Mouse (Mus musculus) adrenal gland, postnatal 10 days (tissue): ENCODE results near the gene Tmsb15a. TPM values are rescaled to one million over a fixed set of nuclear protein-coding genes. Genes with fewer than 3 reads are reported as not detected.
"Not testable (repeated sequence)": the region's sequence is repeated elsewhere in the genome, so short reads cannot be mapped to it uniquely, and the experiment has no call there.

Experiments
- DNase-seq: peaks from one replicate; pipeline ENCODE4 v3.0.0; 2021; ENCODE audit warnings: mixed read lengths
- long read RNA-seq, 2 experiments: library from polyadenylated mRNA; stranded (forward); transcript quantifications; one replicate each; pipeline ENCODE4 v2.0.0; 2021
- microRNA-seq: library from miRNA; unstranded; fragments of <30 nt; microRNA quantifications from one replicate; pipeline ENCODE4 v1.2.0, GENCODE M21; 2021
- total RNA-seq, 2 experiments: library from RNA; stranded (reverse); gene quantifications; 2 replicates each; pipeline ENCODE4 v1.2.3; 2021

The Tmsb15a gene
- total RNA-seq: not detected
- long read RNA-seq, experiment 1: 0 reads
- long read RNA-seq, experiment 2: 0 reads

DNA sequence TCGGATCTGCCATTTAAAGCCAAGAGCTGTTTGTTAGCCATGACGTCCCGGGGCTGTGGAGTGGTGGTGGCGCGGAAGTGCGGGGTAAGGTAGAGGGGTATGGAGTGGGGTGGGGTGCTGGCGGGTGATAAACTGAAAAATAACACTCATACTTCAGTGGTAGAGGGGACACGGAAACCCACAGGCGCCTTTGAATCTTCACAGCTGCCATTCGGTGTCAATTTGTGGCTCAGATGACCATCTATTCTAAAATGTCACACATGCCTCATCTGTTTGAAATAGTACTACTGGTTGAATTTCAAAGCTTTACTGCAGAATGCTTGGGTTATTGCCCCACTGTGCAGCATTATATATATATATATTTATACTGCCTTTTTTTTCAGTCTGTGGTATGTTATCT lies at the start of gene Tmsb15a:
Tmsb15a (minus strand) TSS at position 101 of the 400 bp plus-strand sequence.
- no peak for DNase-seq

DNA sequence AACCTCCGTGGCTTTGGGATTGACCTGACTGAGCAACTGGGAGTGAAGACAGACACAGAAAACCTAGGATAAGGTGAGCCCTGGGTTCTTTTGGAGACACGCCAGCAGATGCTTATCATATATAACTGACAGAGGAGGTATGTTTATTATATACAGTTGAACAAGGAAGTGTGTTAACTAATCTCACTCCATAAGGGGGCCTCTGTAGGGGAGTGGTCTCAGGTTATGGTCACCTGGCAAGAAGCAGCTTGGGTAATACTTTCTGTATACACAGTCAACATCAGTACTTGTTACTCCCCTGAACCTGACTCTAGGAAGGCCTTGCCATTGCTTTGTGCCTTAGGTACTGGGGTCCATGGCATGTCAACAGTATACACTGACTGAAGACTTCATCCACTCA lies 43.5 kb upstream of the Tmsb15a start:
- no peak for DNase-seq

DNA sequence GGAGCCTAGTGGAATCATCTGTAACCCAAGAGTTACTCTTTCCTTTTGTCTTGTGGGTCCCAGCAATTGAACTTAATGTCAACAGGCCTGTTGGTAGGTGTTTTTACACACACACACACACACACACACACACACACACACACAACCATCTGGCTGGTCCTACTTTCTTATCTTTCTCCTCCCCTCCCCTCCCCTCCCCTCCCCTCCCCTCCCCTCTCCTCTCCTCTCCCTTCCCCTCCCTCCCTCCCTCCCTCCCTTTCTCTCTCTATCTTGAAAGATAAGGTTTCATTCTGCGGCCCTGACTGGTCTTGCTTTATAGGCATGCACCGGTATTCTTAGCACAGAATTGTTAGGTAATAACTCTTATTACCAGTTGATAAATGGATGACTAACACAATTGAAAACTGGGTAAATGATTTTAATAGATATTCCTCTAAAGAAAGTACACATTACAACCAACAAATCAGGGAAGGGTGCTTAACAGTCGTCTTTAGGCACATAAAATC lies 43.0 kb upstream of the Tmsb15a start:
- no peak for DNase-seq

DNA sequence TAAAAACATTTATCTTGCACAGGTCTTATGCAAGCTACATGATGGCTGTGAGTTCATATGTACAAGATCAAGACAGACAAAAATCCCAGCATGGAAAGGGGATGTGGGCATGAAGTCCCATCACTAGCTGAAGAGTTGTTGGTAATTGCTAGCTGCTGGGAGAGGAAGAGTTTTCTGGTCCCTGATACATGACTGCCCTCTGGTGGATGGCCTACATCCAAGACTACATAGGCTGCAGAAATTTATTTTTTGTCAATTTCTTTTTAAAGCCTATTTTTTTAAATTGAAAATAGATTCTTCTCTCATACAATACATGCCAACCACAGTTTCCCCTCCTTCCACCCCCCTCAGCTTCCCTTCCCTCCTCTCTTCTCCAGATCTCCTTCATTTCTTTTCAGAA lies 36.6 kb upstream of the Tmsb15a start:
- peak; percentile 37 for DNase-seq

- peak; percentile 74 for DNase-seq
Measured at GRCm38 (mm10) chrX:135752832-135753231, 27.8 kb upstream of the Tmsb15a start.

GRCm38 (mm10) chrX:135745376-135745775 lies 20.3 kb upstream of the Tmsb15a start:
- DNase-seq: not testable (repeated sequence)

DNA sequence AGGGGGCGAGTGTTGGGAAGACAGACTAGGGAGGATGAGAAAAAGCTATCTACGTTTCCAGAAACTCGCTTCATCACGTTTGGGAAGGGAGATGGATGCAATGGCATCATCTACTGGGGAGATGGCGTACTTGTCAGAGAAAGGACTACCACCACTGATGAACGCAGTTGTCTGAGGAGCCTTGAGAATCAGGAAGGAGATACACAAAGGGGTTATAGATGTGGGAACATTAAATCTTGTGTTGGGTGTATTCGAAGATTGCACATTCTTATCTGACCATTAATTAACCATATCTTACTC lies 17.9 kb upstream of the Tmsb15a start:
- DNase-seq: no peak

DNA sequence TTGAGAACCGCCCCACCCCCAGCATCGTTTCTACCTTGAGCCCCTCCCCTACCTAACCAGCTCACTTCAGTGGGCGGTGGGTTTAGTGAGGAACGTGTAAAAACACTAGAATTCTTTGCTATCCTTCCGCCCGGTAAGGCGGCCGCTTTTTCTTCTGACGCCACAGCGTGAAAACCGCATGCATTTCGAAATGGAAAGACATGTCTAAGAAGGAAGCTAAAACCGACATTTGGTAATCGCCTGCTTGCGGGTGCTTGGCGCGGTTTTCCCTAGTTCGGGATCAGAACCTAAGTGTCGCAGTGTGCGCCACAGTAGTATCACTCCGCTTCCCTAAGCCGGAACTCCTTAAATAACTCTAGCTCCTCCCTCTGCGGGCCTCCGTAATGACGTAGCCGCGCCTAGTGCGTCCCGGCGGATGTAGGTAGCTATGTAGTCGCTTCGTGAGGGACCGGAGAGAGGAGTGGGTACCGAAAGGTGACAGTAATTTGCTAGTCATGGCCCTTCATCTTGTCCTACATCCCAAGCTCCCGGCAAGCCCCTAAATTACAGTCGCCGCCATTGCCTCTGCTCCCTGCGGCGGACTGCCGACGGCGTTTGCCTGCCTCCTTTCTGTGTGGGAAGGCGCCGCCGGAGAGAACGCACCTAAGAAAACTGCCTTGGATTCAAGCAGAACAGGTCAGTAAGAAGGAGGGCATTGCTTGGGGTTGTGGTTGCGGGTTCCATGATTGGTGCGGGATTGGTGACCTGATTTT lies 17.4 kb upstream of the Tmsb15a start, which contains the start of the genes Armcx5 and Gprasp1:
Armcx5 (plus strand) TSS at position 430 of the 752 bp plus-strand sequence.
Gprasp1 (plus strand) TSS at position 430 of the 752 bp plus-strand sequence.
- peak; percentile 91 for DNase-seq

DNA sequence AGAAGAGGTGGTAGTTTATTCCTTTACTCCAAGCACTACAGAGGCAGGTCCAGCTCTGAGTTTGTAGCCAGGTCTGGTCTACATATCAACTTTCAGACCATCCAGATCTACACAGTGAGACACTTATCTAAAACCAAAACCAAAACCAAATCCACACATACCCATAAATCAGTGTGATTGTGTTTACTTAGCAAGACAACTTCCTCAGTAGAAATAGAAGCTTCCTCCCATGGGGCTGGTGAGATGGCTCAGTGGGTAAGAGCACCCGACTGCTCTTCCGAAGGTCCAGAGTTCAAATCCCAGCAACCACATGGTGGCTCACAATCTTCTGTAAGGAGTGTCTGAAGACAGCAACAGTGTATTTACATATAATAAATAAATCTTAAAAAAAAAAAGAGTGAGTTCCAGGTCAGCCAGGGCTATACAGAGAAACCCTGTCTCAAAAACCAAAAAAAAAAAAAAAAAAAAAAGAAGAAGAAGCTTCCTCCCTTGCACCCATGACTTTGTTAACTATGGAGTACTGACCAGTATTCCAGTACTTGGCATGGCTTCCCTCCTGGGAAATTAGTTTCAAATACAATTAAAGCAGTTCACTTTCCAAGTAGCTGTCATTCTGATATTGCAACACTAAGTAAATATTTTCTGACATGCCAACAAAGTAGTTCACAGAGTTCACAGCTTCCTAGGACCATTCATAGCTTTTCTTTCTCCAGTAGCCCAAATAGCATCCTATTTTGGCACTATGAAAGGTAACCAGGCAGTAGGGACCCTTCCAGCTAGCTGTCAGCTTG lies 13.9 kb upstream of the Tmsb15a start:
- DNase-seq: no peak

- DNase-seq: no peak
Measured at GRCm38 (mm10) chrX:135712845-135713244, 12.2 kb downstream of the Tmsb15a start.

- DNase-seq: no peak
Measured at GRCm38 (mm10) chrX:135704349-135704748, 20.7 kb downstream of the Tmsb15a start.

DNA sequence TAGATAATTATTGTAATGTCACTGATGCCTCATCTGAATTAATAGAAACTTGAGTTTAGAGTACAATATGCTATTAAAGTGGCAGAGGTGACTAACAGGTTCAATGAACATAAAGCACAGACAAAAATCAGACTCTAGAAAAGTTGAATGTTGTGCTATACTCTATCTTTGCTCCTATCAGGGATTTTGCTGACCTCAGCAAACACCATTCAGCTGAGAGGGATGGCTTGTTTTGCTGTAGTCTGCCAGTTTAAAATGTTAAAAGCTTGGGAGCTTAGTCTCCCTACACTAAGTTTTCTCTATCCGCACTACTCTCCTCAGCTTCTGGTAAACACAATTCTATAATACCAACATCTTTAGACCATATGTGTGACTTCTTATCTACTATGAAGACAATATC lies 21.9 kb downstream of the Tmsb15a start:
- DNase-seq: no peak

DNA sequence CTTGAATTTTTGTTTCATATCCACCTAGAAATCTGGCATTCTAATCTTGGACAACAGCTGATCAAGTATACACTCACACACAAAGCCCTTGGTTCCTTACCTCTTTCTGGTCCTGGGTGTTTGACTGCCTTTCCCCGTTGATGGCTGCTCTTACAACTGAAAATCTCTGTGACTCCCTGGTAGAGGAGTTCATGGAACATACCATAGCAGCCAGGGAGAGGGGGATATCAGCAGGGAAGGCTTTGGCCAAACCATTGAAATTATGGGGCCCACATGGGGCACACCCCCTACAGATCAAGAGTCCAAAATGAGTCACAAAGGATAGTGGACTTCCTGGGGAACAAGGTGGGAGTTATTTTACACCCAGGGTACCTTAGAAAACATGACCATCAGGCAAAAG lies 31.4 kb downstream of the Tmsb15a start, which contains the start of gene Tcp11x2:
Tcp11x2 (minus strand) TSS at position 158 of the 400 bp plus-strand sequence.
- no peak for DNase-seq

DNA sequence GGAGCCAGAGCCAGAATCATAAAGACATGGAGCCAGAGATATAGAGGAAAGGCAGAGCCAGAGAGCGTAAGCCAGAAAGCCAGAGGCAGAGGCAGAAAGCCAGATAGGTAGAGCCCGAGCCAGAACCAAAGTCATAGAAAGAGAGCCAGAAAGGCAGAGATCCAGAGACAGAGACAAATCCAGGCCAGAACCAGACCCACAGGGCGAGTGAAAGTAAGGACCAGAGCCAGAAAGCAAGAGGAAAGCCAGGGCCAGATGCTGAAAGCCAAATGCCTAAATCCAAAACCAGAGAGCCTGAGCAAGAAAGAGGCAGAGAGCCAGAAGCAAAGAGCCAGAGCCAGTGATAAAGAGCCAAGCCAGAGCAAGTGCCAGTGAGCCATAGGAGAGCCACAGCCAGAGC lies 37.3 kb downstream of the Tmsb15a start:
- DNase-seq: no peak

GRCm38 (mm10) chrX:135681858-135682257 lies 43.2 kb downstream of the Tmsb15a start:
- DNase-seq: no peak

Small RNA genes within 50 kb of the gene (microRNA-seq; reads per million reads assigned to microRNA genes)
- gene Mir7646: not detected

Other genes with a start within 250 kb of the Tmsb15a start
- not detected for gene AV320801, start 230.7 kb downstream of the Tmsb15a start, total RNA-seq
- not detected for gene Nxf7, start 126.5 kb downstream of the Tmsb15a start, total RNA-seq
- not detected for gene Prame, start 97.6 kb downstream of the Tmsb15a start, total RNA-seq
- gene Tcp11x2, start 31.5 kb downstream of the Tmsb15a start, total RNA-seq: not detected
- gene Armcx5, start 17.5 kb upstream of the Tmsb15a start, total RNA-seq: 10 to 100 TPM in 1 of 2 experiments, 1 to 10 TPM in 1; 9.0 to 13.9 TPM
- 10 to 100 TPM; 42.7 to 57.9 TPM for gene Gprasp1, start 17.5 kb upstream of the Tmsb15a start, total RNA-seq
- 10 to 100 TPM; 25.1 to 33.5 TPM for gene Bhlhb9, start 72.3 kb upstream of the Tmsb15a start, total RNA-seq
- 10 to 100 TPM; 14.8 to 21.6 TPM for gene Gprasp2, start 113.8 kb upstream of the Tmsb15a start, total RNA-seq